Mouse (Mus musculus): ENCODE data around the gene Snapc2. TPM values are rescaled to one million over a fixed set of nuclear protein-coding genes. Genes with fewer than 3 reads are reported as not detected.

Snapc2 gene
- polyA plus RNA-seq, 1 experiment from 2014 or later, result 43.1 TPM

DNA sequence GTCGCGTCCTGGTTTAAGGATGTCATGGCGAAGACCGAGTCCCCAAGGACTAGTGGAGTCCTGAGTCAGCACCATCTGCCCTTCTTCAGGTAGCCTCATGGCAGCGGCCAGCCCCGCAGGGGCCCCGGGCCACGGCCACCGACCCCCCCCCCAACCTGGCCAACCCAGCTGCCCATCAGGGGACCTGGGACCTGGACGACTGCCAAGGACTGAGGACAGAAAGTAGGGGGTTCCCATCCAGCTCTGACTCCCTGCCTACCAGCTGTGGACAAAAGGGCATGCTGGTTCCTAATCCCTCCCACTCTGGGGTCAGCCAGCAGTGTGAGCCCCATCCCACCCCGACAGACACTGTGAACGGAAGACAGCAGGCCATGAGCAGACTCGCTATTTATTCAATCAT, 7.1 kb upstream of the Snapc2 start:
- H3K9me3 ChIP-seq (replicated peaks; ENCODE audit: low read length), result no peaks in the 10 kb centered on the region
- no peak for TF ChIP-seq CTCF (IDR thresholded peaks at IDR 0.05; ENCODE audit: low read depth)
- no peak overlapping the region for H3K9ac ChIP-seq (ENCODE audit: low read depth, low read length)
- H3K27me3 ChIP-seq (ENCODE audit: insufficient read depth, low read length), result no peaks in the 10 kb centered on the region
- peaks cover 50% of the 10 kb centered on the region for H3K36me3 ChIP-seq (ENCODE audit: insufficient read depth, low read length)
- H3K4me3 ChIP-seq (replicated peaks; ENCODE audit: low read depth, low read length), result no peak overlapping the region
- H3K4me1 ChIP-seq (replicated peaks; ENCODE audit: insufficient read depth, low read length), result no peaks in the 10 kb centered on the region; the same call in 1 of the 2 replicates
- H3K27ac ChIP-seq, result no peak overlapping the region
- DNase-seq (ENCODE audit: low spot score) (no peak), ATAC-seq (replicated peaks; ENCODE audit: low FRiP score, low read depth) (no peak)
- no peak overlapping the region for H3K4me2 ChIP-seq (ENCODE audit: low read length)
- 81% methylated on average over 13 of the region's 13 CpGs for WGBS

DNA sequence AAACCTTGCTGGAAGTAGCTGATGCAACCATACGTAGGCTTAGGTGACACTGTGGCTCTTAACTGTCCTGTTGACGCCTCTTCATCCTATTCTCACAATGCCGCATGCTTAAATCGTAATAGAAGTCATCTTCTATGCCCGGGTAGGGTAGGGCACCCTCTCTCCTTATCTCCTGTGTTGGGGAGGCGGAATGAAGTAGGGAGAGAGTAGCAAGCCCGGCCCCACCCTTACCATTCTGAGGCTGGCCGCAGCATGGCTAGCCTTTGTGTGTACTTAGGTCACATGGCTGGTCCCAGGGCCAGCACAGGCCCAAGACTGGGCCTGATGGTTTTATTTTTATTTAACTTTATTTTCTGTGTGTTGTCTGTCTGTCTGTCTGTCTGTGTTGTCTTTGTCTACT, 5.6 kb upstream of the Snapc2 start:
- ATAC-seq (replicated peaks; ENCODE audit: low FRiP score, low read depth) (no peak), DNase-seq (ENCODE audit: low spot score) (no peak)

GRCm38 (mm10) chr8:4247951-4248540, 4.8 kb upstream of the Snapc2 start, which contains the start of gene Tgfbr3l:
TSS of gene Tgfbr3l (plus strand) at chr8:4248214.
- DNase-seq (ENCODE audit: low spot score) (no peak), ATAC-seq (replicated peaks; ENCODE audit: low FRiP score, low read depth) (no peak)
- H3K27me3 ChIP-seq (ENCODE audit: insufficient read depth, low read length), result no peaks in the 10 kb centered on the region
- H3K4me2 ChIP-seq (ENCODE audit: low read length), result no peak within 1 kb of the TSS
- H3K36me3 ChIP-seq (ENCODE audit: insufficient read depth, low read length), result peaks cover 41% of the 10 kb centered on the region
- TF ChIP-seq CTCF (IDR thresholded peaks at IDR 0.05; ENCODE audit: low read depth), result no peak
- H3K4me1 ChIP-seq (replicated peaks; ENCODE audit: insufficient read depth, low read length), result peaks cover 4% of the 10 kb centered on the region
- no peak within 1 kb of the TSS for H3K27ac ChIP-seq
- no peak within 1 kb of the TSS for H3K4me3 ChIP-seq (replicated peaks; ENCODE audit: low read depth, low read length)
- WGBS, result 82% methylated on average over 11 of the region's 15 CpGs
- H3K9ac ChIP-seq (ENCODE audit: low read depth, low read length), result no peak within 1 kb of the TSS
- H3K9me3 ChIP-seq (replicated peaks; ENCODE audit: low read length), result no peaks in the 10 kb centered on the region

More for the DNA sequence above, 5.6 kb upstream of the Snapc2 start:
- Histone ChIP-seq H3K9ac (ENCODE audit: low read depth, low read length) (no peak overlapping the region), H3K9me3 (replicated peaks; ENCODE audit: low read length) (no peaks in the 10 kb centered on the region), H3K27ac (no peak overlapping the region), H3K4me1 (replicated peaks; ENCODE audit: insufficient read depth, low read length) (no peaks in the 10 kb centered on the region; the same call in 1 of the 2 replicates), H3K36me3 (ENCODE audit: insufficient read depth, low read length) (peaks cover 49% of the 10 kb centered on the region), H3K4me2 (ENCODE audit: low read length) (no peak overlapping the region), H3K27me3 (ENCODE audit: insufficient read depth, low read length) (no peaks in the 10 kb centered on the region), H3K4me3 (replicated peaks; ENCODE audit: low read depth, low read length) (no peak overlapping the region)
- TF ChIP-seq CTCF (IDR thresholded peaks at IDR 0.05; ENCODE audit: low read depth), result no peak
- WGBS, result 91% methylated on average over 8 of the region's 8 CpGs

DNA sequence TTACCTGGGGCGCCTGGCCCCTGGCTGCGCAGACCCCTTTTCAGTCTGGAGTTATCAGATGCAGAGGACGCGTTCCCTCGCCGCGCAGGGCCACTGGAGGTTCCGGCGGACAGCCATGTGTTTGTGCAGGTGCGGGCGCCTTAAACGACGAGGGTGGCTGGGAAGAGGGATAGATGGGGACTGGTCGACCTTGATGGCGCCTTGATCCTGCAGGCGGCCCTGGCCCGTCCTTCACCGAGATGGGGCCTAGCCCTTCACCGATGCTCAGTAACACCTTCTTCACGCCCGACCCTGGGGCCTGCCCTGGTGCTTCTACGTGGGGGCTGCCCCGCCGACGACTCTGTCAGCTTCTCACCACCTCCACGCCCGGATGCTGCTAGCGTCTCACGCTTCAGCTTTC, 3.7 kb upstream of the Snapc2 start:
- Histone ChIP-seq H3K4me1 (replicated peaks; ENCODE audit: insufficient read depth, low read length) (peaks cover 6% of the 10 kb centered on the region), H3K27me3 (ENCODE audit: insufficient read depth, low read length) (no peaks in the 10 kb centered on the region), H3K9ac (ENCODE audit: low read depth, low read length) (no peak overlapping the region), H3K36me3 (ENCODE audit: insufficient read depth, low read length) (peaks cover 30% of the 10 kb centered on the region), H3K4me3 (replicated peaks; ENCODE audit: low read depth, low read length) (no peak overlapping the region), H3K9me3 (replicated peaks; ENCODE audit: low read length) (no peaks in the 10 kb centered on the region), H3K27ac (no peak overlapping the region), H3K4me2 (ENCODE audit: low read length) (no peak overlapping the region)
- 13% methylated on average over 29 of the region's 29 CpGs for WGBS
- DNase-seq (ENCODE audit: low spot score) (peak; percentile 67), ATAC-seq (replicated peaks; ENCODE audit: low FRiP score, low read depth) (no peak)
- no peak for TF ChIP-seq CTCF (IDR thresholded peaks at IDR 0.05; ENCODE audit: low read depth)

- Histone ChIP-seq H3K4me3 (replicated peaks; ENCODE audit: low read depth, low read length) (no peak overlapping the region), H3K27ac (no peak overlapping the region), H3K9me3 (replicated peaks; ENCODE audit: low read length) (no peaks in the 10 kb centered on the region), H3K9ac (ENCODE audit: low read depth, low read length) (no peak overlapping the region), H3K4me2 (ENCODE audit: low read length) (no peak overlapping the region), H3K36me3 (ENCODE audit: insufficient read depth, low read length) (peaks cover 19% of the 10 kb centered on the region), H3K27me3 (ENCODE audit: insufficient read depth, low read length) (no peaks in the 10 kb centered on the region), H3K4me1 (replicated peaks; ENCODE audit: insufficient read depth, low read length) (peaks cover 7% of the 10 kb centered on the region)
- 41% methylated on average over 26 of the region's 26 CpGs for WGBS
- peak; percentile 84 for TF ChIP-seq CTCF (IDR thresholded peaks at IDR 0.05; ENCODE audit: low read depth)
- peak; percentile 22 for ATAC-seq (replicated peaks; ENCODE audit: low FRiP score, low read depth)
- DNase-seq (ENCODE audit: low spot score), result peak; percentile 85
Observed at GRCm38 (mm10) chr8:4250306-4250970, 2.4 kb upstream of the Snapc2 start.

- Histone ChIP-seq H3K9me3 (replicated peaks; ENCODE audit: low read length) (no peaks in the 10 kb centered on the region), H3K4me3 (replicated peaks; ENCODE audit: low read depth, low read length) (peak overlapping the region; percentile 88), H3K9ac (ENCODE audit: low read depth, low read length) (peak overlapping the region; percentile 89; the same call in 1 of the 2 replicates), H3K27ac (peak overlapping the region; percentile 88; the same call in 1 of the 2 replicates), H3K36me3 (ENCODE audit: insufficient read depth, low read length) (peaks cover 8% of the 10 kb centered on the region), H3K27me3 (ENCODE audit: insufficient read depth, low read length) (no peaks in the 10 kb centered on the region), H3K4me1 (replicated peaks; ENCODE audit: insufficient read depth, low read length) (peaks cover 7% of the 10 kb centered on the region), H3K4me2 (ENCODE audit: low read length) (peak overlapping the region; percentile 58)
- no peak for ATAC-seq (replicated peaks; ENCODE audit: low FRiP score, low read depth)
- 42% methylated on average over 8 of the region's 8 CpGs for WGBS
- no peak for TF ChIP-seq CTCF (IDR thresholded peaks at IDR 0.05; ENCODE audit: low read depth)
- no peak for DNase-seq (ENCODE audit: low spot score)
Observed at GRCm38 (mm10) chr8:4252116-4252760, 642 bp upstream of the Snapc2 start.
